Mouse (Mus musculus) gastrocnemius, adult 8-10 months (tissue): ENCODE data around the gene Frem1. TPM values are rescaled to one million over a fixed set of nuclear protein-coding genes. Genes with fewer than 3 reads are reported as not detected.

Experiments used
- DNase-seq, 2 experiments: peaks; one replicate each; pipeline ENCODE4 v3.0.0; 2022; ENCODE audit warnings: low spot score in 2 of 2
- total RNA-seq, 4 experiments: library from RNA; stranded (reverse); gene quantifications; 2 replicates each; pipeline ENCODE4 v1.2.4; 2022

Frem1 gene
- total RNA-seq, 4 experiments from 2014 or later = 0.07 to 0.21 (median 0.16) TPM

- no peak for DNase-seq
Observed at GRCm38 (mm10) chr4:83031591-83031990, 20.5 kb downstream of the Frem1 start.

GRCm38 (mm10) chr4:83030097-83030496, 22.0 kb downstream of the Frem1 start:
- DNase-seq = no peak

- no peak for DNase-seq
Observed at GRCm38 (mm10) chr4:83020759-83021555, 31.2 kb downstream of the Frem1 start.

- DNase-seq = no peak
Observed at GRCm38 (mm10) chr4:83018111-83019105, 33.7 kb downstream of the Frem1 start.

GRCm38 (mm10) chr4:83014538-83014937, 37.6 kb downstream of the Frem1 start:
- no peak for DNase-seq

GRCm38 (mm10) chr4:83004086-83004485, 48.1 kb downstream of the Frem1 start:
- DNase-seq = no peak

GRCm38 (mm10) chr4:82992042-82992441, 60.1 kb downstream of the Frem1 start:
- DNase-seq = no peak

- DNase-seq = no peak
Observed at GRCm38 (mm10) chr4:82990973-82991695, 61.0 kb downstream of the Frem1 start.

- DNase-seq = no peak
Observed at GRCm38 (mm10) chr4:82972381-82972780, 79.8 kb downstream of the Frem1 start.

GRCm38 (mm10) chr4:82970901-82971648, 81.1 kb downstream of the Frem1 start:
- no peak for DNase-seq

- no peak for DNase-seq
Observed at GRCm38 (mm10) chr4:82961024-82961423, 91.1 kb downstream of the Frem1 start.

- no peak for DNase-seq
Observed at GRCm38 (mm10) chr4:82957827-82958538, 94.2 kb downstream of the Frem1 start.

- no peak for DNase-seq
Observed at GRCm38 (mm10) chr4:82953992-82954391, 98.1 kb downstream of the Frem1 start.

GRCm38 (mm10) chr4:82949511-82949910, 102.6 kb downstream of the Frem1 start:
- no peak for DNase-seq

- no peak for DNase-seq
Observed at GRCm38 (mm10) chr4:82946721-82947120, 105.4 kb downstream of the Frem1 start.

- no peak for DNase-seq
Observed at GRCm38 (mm10) chr4:82946276-82946612, 105.9 kb downstream of the Frem1 start.

- DNase-seq = no peak
Observed at GRCm38 (mm10) chr4:82945572-82946275, 106.4 kb downstream of the Frem1 start.

GRCm38 (mm10) chr4:82940680-82941079, 111.5 kb downstream of the Frem1 start:
- DNase-seq = no peak

- DNase-seq = no peak
Observed at GRCm38 (mm10) chr4:82940248-82940647, 111.9 kb downstream of the Frem1 start.

GRCm38 (mm10) chr4:82934308-82934707, 117.8 kb downstream of the Frem1 start:
- DNase-seq = peak in 1 of 2 experiments; percentile 16
